Mouse (Mus musculus): ENCODE measurements around the gene Dnase2b.

The Dnase2b gene

DNA sequence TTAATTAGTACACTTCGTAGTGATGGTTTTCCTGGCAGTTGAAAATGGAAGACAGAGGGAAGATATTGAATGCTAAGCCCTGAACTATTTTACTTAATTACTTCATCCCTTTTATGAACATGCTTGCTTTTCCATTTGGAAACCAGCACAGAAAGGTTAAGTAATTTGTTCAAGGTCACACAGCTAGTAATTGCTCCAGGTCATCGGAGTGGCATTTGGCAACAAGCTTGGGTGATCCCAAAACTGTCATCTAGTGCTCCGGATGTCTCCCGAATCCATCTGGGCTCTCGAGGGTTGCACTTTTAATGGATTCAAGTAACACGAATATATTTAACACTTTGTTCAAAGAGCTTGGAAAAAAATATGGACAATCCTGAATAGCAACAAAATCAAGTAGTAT is 44.5 kb downstream of the Dnase2b start:
- DNase-seq (ENCODE audit: low spot score in 2 of 2) = no peak

DNA sequence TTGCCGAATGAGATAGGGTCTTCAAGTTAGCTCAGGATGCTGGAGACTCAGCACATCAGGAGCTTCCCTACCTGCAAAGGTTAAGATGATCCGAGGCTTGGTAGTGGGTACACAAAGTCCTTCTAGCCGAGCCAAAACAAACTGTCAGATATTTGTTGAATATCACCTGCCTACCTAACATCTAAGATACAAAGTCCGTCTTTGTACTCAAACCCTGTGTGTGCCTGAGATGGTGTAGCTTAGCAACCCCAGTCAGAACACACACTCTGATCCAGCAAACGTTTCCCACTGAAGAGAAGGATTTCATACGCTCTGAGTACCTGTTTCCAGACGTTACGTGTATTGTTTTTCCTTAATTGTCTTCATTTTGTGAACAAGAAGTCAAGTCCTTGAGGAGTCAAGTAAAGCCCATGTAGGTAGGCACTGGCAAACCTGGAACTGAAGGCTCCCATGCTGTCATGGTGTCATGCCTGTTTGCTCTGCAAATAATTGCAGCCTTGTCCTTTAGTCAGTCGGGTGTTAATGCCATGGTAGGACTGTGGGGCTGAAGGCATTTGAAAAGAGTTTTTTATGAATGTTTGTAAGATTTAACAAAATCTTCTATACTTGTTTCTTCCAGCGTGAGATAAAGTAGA is 45.1 kb downstream of the Dnase2b start, which contains the start of gene Uox:
Gene Uox, plus strand, starts transcription at position 279 of the 635 bp plus-strand sequence.
- no peak for DNase-seq (ENCODE audit: low spot score in 2 of 2)

DNA sequence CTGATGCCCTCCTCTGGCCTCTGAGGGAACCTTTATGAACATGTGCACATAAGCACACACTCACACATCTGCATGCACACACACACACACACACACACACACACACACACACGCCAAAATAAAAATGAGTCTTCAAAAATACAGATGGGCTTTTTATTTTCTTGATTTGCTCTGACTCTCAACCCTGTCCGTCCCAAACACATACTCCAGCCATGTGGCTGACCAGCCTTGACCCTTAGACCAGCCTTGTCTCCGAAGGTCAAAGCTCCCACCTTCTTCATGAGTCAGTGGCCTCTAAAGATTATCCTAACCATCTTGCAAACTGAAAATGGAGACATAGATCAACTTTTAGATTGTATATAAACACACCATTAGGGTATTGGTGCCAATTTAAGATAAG is 45.8 kb downstream of the Dnase2b start:
- no peak for DNase-seq (ENCODE audit: low spot score in 2 of 2)

DNA sequence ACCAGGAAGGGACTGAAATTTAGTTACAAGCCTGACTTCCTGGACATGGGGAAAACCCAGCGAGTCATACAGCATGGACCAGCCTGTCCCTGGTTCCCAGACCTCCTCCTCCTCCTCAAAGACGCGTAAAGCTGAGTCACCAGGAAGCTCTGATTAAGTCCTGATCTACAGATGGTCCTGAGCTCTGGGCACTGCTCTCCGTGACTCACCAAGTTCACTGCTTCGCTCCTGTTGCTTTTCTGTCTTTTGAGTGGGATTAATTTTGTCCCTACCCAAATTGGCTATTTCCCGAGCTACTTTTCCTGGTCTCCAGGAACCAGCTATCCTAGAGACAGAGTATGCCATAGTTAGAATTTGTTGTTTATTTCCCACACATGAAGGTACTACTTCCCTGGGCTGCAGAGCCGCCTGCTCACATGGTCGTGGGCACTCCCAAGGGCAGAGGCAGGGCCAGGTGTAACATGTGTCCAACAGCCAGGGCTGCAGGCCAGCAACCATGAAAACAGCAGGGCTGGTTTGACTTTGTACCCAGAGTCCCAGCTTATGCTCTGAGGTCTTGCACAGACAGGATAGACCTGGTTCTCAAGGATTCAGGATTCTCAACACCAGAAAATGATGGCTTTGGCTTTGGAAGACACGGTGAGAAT is 47.4 kb downstream of the Dnase2b start:
- DNase-seq (ENCODE audit: low spot score in 2 of 2) = peak in 1 of 2 experiments; percentile 43

DNA sequence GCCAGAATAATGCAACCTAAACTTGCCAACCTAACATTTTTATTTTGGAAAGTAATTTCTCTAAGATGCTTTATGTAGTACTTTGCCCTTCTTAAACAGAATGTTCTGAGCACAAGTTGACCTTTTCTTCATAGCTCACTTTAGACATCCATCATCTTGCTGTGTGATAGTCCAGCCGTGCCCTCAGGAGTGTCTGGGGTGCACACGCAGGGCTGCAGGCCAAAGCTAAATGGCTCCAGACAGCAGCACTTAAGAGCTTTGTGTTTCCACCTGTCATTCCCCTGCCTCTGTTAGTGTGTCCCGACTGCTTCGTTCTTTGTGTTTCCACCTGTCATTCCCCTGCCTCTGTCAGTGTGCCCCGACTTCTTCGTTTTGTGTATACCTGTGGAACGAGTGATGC is 48.0 kb downstream of the Dnase2b start:
- DNase-seq (ENCODE audit: low spot score in 2 of 2) = no peak

GRCm38 (mm10) chr3:146565065-146565411 is 50.4 kb downstream of the Dnase2b start:
- DNase-seq (ENCODE audit: low spot score in 2 of 2) = no peak

DNA sequence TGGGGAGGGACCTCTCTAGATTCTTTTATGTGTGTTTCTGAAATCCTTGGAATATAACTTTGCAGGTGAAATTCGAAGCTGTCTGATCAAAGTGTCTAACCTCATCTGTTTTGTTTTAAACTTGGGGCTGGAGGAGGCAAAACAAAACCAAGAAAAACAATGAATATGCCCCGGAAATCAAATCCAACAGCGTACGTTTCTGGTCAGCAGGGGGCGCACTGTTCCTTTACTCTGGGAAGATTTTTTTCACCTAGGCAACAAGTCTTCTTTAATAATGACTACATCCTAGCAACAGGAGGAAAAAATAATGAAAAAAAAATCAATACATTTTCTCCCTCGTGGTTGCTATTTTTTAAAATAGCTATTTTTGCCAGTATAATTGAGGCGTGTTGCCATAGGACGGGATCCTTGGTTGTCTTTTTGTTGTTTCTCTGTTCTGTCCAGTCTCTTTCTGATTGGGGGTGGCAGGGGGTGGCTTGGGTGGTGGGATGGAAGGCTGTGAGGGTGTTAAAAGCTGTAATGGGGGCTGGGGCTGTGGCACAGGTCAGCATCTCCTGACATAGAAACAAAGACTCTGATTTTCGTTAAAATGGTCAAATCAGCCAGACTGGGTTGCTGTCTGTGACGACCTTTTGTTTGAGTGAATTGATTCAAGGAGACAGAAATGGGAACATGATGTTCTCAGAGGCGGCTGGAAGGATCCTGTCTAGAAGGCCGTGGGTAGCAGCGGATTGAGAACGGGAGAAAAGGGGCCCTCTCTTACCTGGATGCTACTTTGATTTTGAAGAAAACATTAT is 50.9 kb downstream of the Dnase2b start:
- DNase-seq (ENCODE audit: low spot score in 2 of 2) = peak in 1 of 2 experiments; percentile 91

GRCm38 (mm10) chr3:146562936-146563335 is 52.5 kb downstream of the Dnase2b start:
- DNase-seq (ENCODE audit: low spot score in 2 of 2) = no peak

DNA sequence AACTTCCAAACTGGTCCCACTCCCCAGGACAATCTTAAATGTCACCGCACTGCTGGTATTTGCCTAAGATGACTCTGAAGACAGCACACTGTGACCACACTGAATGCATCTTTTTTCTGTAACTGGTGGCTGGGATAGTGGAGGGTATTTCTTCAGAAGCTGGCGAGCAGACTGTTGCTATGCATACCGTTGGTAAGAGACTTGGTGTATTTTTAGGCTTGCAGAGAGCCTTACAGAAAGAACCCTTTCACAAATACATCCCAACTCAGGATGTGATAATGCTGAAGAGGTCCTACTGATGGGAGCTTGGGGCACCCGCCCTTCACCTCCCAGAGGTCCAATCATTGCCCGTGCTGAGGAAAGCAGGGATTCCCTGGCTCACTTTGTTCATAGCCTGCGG is 57.9 kb downstream of the Dnase2b start:
- DNase-seq (ENCODE audit: low spot score in 2 of 2) = peak in 1 of 2 experiments; percentile 11

- DNase-seq (ENCODE audit: low spot score in 2 of 2) = no peak
Measured at GRCm38 (mm10) chr3:146556567-146556966, 58.8 kb downstream of the Dnase2b start.

DNA sequence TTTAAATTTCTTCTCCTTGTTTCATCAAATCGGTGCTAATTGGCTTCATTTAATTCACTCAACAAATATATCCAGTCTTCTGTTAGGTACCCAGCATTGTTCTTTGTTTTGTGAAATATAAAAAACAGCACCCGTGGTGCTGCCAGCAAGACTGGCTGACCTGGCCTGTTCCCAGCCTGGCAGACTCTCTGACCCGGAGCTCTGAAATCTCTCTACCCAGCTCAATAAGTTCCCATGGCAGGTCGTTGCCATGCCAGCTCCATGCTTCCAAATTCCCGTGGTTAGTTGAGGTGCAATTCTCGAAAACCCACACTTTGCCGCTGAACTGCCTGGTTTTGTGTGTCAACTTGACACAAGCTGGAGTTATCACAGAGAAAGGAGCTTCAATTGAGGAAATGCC is 60.6 kb downstream of the Dnase2b start:
- DNase-seq (ENCODE audit: low spot score in 2 of 2) = no peak

GRCm38 (mm10) chr3:146543632-146544031 is 71.8 kb downstream of the Dnase2b start:
- DNase-seq (ENCODE audit: low spot score in 2 of 2) = no peak

DNA sequence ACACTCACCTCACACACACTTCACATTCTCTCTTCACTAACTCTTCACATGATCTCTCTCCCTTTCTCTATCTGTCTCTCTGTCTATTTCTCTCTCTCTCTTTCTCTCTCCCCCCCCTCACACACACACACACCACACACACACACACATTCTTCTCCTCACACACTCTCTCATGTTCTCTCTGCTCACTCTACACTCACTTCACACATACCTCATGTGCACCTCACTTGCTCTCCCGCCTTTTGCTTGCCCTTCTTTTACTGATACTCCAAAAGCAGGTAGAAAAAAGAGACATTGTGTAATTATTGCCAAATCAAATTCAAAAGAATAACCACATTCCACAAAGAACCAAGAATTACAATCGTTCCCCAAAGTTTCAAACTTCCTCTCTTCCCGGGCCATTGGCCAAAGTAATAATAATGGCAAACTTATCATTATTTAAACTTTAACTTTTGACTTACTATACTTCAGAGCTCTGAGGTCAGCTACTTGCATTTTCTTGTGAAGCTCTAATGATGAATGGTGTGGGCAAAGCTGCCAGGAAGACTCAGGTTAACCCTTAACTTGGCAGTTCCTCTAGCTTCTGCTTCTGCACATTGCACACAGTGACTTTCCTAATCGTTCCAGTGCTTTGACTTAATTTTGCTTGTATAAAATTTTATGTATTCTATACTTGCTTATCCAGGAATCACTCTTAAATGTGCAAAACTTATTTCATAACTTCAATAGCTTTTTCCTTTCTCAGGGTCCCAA is 74.7 kb downstream of the Dnase2b start:
- DNase-seq (ENCODE audit: low spot score in 2 of 2) = no peak

GRCm38 (mm10) chr3:146534986-146535385 is 80.4 kb downstream of the Dnase2b start:
- DNase-seq (ENCODE audit: low spot score in 2 of 2) = no peak

Data from left cerebral cortex, adult 9 months (tissue).